Mouse (Mus musculus): Measurements from ENCODE around the gene Kyat1.
"Not testable (repeated sequence)": the region's sequence is repeated elsewhere in the genome, so short reads cannot be mapped to it uniquely, and the experiment has no call there.

The Kyat1 gene

DNA sequence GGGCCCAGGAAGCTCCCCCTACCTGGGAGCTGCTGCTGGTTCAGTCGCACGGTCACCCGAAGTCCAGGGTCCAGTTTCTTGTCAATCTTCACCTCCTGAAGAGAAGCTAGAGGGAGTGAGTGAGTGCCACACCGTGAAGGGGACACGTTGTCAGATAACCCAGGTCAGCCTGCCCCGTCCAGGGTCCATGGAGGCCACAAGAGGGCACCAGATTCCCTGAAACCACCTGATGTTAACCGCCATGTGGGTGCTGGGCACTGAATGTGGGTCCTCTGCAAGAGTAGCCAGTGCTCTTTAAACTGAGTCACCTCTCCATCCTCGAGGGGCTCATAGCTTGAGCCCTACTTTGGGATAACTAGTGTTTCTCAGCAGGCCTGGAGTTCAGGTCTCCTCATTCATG is 29.8 kb downstream of the Kyat1 start:
- DNase-seq (ENCODE audit: extremely low spot score, low read depth, low spot score), result no peak

DNA sequence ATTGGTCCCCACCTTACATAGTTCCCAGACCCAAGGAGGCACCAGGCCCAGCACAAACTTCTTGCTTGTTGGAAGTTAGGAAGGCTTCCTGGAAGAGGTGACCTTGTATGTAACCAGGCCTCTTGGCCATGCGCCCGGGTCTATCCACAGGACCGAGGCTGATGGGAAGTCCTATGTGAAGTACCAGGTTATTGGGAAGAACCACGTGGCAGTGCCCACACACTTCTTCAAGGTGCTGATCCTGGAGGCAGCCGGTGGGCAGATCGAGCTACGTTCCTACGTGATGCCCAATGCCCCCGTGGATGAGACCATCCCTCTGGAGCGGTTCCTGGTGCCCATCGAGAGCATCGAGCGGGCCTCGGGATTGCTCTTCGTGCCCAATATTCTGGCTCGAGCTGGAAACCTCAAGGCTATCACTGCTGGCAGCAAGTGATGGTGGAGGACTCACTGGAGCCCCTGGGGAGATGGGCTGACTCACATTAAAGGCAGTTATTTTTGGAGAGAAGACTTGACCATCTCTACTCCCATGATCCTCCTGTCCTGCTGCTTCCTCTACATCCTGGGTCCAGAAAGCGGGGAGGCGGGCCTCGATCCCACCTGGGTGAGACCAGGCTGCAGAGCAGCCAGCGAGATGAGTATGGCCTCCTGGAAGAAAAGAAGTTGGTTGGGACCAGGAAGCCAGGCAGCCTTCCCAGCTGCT is 32.0 kb downstream of the Kyat1 start:
- DNase-seq (ENCODE audit: extremely low spot score, low read depth, low spot score), result no peak

DNA sequence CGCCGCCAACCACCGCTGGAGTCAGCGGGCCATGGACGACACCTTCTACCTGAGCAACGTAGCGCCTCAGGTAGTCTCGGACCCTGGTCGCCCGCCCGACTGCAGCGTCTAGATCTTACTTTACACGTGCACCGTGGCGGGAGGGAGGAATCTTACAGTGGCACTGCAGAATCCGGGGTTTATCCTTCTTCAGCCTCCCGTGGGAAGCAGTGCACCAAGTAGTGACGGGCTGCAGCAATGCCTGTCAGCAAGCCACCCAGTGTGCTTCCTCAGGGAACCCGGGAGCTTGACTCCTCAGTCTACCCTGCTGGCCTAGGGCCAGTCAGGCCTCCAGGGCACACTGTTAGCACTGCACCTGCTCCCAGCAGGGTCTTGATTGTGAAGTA is 33.7 kb downstream of the Kyat1 start:
- no peak for DNase-seq (ENCODE audit: extremely low spot score, low read depth, low spot score)

DNA sequence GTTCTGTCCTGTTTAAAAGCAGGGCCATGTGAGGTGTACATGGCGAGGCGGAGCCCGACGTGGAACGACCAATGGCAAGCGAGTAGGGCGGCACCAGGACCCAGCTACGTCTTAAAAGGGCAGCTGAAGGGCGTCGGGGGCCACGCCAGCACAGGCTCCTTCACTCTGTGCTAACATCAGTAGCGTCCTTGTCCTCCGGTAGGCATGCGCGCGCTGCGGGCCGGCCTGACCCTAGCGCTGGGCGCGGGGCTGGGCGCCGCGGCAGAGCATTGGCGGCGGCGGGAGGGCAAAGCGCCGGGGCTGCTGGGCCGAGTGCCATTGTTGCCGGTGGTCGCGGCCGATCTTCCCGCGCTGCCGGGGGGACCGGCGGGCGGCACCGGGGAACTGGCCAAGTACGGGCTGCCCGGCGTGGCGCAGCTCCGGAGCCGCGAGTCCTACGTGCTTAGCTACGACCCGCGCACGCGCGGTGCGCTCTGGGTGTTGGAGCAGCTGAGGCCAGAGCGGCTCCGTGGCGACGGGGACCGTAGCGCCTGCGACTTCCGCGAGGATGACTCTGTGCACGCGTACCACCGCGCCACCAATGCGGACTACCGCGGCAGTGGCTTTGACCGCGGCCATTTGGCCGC is 34.2 kb downstream of the Kyat1 start, which contains the start of gene Endog:
Endog (plus strand) TSS at position 123 of the 626 bp plus-strand sequence.
- DNase-seq (ENCODE audit: extremely low spot score, low read depth, low spot score), result no peak

DNA sequence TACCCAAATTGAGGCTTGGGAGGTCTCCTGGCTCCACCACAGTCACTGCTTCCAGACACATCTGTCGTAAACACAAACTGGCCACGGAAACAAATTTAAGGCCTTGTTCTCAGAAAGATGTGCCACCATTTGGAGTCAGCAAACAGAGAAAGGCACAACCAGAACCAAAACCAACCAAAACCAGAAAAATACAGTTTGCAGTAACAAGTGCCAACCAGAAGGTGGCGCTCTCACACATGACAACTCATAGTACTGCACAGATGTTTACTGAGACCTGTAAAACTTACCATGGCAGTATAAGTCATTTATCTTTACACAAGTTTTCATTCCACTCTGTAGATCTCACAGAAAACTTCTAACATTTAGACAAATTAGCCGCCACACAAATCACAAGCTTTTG is 39.0 kb downstream of the Kyat1 start:
- DNase-seq (ENCODE audit: extremely low spot score, low read depth, low spot score), result no peak

DNA sequence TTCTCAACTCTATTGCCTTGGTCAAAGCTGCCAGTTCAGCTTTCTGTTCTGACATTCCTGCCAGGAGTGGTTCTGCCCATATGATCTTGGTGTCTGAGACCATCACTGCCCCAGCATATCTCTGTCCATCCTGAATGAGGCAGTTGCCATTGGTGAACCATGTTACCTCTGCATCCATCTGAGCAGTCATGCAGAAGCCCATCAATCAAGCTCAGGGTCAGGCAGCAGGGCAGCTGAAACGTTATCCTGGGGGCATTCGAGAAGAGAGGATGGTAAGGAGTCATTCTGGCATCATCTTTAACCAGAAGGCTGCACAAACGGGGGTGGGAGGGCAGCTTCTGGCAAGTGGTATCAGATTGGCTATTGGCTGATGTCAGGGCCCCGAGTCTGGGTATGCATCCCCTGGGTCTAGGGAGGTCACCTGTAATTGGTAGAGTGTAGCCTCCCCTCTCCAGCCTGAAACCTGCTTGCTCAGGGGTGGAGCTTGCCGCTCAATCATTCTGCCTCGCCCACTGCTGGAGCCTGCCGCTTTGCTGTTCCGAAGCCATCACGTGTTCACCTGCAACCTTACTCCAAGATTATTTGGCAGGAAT is 41.2 kb downstream of the Kyat1 start:
- DNase-seq (ENCODE audit: extremely low spot score, low read depth, low spot score), result no peak

DNA sequence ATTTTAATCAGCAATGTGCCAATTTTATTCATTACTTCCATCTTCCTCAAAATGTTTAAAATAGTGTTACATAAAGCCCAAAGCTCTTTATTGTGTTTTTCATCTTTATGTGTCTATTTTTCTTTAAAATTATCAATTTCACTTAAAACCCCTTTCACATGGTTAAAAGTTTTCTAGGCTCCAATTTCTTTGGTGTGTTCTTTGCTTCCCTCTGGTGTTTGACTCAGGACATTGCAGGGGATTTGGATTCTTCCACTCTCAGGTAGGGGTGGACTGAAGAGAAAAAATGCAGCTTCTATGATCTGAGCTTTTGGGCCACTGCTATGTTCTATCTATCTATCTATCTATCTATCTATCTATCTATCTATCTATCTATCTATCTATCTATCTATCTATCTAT is 43.8 kb downstream of the Kyat1 start:
- peak; percentile 73 for DNase-seq (ENCODE audit: extremely low spot score, low read depth, low spot score)

DNA sequence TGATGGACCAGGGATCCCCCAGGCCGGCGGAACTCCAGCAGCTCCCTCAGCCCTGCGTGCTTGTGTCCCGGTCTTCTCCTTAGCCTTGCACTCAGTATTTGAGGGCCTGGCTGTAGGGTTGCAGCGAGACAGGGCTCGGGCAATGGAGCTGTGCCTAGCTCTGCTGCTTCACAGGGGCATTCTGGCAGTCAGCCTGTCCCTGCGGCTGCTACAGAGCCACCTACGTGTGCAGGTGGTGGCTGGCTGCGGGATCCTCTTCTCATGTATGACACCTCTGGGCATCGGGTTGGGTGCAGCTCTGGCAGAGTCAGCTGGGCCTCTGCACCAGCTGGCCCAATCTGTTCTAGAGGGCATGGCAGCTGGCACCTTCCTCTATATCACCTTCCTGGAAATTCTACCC is 45.8 kb downstream of the Kyat1 start:
- DNase-seq (ENCODE audit: extremely low spot score, low read depth, low spot score), result not testable (repeated sequence)

DNA sequence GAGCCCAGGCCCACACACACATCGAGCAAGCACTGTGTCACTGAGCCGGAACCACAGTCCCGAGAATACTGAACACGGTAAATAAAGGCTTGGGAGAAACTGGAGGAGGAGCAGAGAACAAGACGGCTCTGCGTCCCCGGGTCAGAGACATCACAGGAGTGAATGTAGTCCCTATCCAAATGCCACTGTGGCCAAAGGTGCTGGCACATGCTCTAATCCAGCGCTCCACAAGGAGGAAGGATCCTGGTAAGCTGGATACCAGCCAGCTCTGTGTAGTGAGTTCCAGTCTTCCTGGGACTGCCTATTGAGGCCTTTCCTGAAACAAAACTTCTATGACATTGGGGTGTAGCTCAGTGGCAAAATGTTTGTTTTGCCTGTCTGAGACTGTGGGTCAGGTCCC is 53.0 kb downstream of the Kyat1 start:
- DNase-seq (ENCODE audit: extremely low spot score, low read depth, low spot score), result no peak

DNA sequence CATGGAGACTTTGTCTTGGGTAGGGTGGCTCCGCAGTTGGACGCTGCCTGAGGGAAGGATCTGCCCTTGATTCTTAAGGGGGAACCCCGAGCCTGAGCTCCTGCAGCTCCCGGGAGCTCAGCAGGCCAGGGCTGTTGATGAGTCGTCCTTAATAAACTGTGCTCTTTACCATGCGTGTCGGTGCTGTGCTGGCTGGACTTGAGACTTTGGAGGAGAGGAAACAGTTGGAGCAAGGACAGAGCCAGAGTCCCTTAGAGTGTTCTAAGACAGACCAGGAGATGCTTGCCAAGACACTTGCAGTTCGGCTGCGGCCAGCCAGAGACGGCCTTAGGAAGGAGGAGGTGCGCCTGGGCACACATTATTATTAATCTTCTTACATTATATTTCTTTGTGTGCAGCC is 53.8 kb downstream of the Kyat1 start:
- no peak for DNase-seq (ENCODE audit: extremely low spot score, low read depth, low spot score)

DNA sequence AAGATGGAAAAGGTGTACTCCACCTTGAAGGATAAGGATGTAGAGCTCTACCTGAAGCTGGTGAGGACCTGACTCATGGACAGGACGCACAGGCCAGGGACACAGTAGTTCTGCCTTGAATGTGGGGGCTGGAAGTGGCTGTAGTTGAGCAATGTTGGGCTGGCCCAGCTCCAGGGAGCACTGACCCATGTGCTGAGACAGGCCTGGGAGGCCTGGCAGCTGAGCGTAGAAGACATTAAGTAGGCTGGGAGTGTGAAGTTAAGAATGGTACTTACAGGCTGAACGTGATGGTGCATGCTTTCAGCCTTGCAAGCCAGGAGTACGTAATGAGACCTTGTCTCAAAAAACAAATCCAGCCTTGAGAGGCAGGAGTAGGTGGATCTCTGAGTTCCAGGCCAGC is 58.2 kb downstream of the Kyat1 start:
- DNase-seq (ENCODE audit: extremely low spot score, low read depth, low spot score), result no peak

DNA sequence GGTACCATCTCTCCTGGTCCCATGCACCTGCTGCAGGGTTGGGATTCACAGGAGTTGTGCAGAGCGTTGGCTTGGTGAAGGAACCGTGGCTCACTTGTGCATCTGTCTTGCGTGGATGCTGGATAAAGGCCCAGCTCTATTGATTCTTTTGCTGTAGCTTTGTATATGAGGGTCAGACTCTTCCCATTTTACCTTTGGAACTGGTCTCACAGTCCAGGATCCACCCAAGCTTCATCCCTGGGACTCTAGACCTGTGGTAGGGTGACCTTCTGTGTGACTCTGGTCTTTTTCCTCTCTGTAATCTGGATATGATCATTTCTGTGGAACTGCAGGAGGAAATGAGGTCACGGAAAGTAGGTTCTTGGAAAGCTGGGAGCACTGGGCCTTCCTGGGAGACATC is 61.2 kb downstream of the Kyat1 start:
- no peak for DNase-seq (ENCODE audit: extremely low spot score, low read depth, low spot score)

DNA sequence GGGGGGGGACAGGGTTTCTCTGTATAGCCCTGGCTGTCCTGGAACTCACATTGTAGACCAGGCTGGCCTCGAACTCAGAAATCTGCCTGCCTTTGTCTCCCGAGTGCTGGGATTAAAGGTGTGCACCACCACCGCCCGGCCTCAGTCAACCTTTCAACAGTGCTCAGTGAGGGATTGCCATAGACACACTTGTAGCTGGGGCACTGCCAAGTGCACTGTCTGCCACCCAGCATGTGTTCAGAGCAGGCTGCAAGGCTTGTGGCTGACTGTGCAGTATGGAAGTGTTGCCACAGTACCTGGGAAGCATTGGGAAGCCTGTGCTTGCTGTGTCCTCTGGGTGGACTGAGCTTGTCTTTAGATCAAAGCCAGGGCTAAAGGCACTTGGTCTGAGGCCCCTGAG is 65.6 kb downstream of the Kyat1 start:
- not testable (repeated sequence) for DNase-seq (ENCODE audit: extremely low spot score, low read depth, low spot score)

DNA sequence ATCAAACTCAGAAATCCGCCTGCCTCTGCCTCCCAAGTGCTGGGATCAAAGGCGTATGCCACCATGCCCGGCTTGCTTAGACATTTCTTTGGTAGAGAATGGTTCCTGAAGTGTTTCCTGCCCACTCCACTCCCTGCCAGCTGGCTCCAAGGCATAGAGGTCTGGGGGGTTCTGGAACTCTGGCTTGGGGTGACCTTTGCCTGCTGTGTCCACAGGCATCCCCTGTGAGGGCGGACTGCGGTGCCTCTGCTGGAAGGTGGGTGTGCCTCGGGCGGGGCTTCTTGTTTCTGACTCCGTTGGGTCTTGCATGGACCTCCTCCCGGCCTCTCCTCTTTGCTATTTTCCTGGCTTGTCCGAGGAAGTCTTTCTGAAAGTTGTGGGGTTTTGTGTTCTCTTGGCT is 69.2 kb downstream of the Kyat1 start:
- no peak for DNase-seq (ENCODE audit: extremely low spot score, low read depth, low spot score)

Data from hindlimb bud, embryonic 11.5 days (tissue).